Mouse (Mus musculus): ENCODE data around the gene Sema6d.

DNA sequence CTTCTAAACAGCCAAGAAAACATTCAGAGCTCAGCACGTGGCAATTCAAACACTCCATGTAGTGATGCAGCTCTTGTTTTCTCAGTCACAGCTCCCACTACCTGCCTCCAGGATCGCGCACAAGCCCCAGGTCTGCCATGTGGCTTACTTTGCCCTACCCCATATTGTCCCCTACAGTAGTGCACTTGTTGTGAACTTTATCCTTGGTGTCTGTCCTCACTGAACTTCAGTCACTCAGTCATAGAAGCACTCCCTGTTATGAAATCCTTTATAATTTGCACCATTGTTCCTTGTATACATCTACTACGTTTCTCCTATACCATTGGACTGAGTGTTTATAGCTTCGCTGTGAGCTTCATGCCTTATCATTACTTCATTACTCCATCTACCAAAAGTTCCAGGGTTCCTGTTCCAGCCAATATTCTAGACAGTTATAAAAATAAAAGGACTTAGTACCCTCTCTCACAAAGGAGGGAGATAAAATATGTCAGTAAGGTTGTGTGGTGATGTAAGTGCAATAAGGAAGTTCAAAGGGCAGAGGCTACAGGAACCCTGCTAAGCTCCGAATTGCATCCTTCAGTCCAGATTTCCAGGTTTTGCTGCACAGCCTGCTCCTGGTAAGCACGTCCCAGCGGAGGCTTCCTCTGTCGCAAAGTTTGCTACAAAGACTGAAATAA is 512.1 kb downstream of the Sema6d start:
- no peak for TF ChIP-seq POLR2A (IDR thresholded peaks at IDR 0.05; ENCODE audit: low read depth, low read length)
- no peak for TF ChIP-seq CTCF (IDR thresholded peaks at IDR 0.05; ENCODE audit: borderline replicate concordance, insufficient read depth, low read length)
